Mouse (Mus musculus) CD4-positive, CD25-positive, alpha-beta regulatory T cell, adult 4 months (primary cell): Measurements from ENCODE around the gene Naa15. TPM values are rescaled to one million over a fixed set of nuclear protein-coding genes. Genes with fewer than 3 reads are reported as not detected.
A peak's percentile ranks its signal among the peaks of the same experiment; 100 is the strongest.
"Not testable (repeated sequence)": the region's sequence is repeated elsewhere in the genome, so short reads cannot be mapped to it uniquely, and the experiment has no call there.

ENCODE experiments used
- ATAC-seq: one replicate; pipeline ENCODE4 v1.8.0; 2017
- polyA plus RNA-seq, 2 experiments: library from polyadenylated mRNA; unstranded; fragments of 100-300 nt; shearing (Covaris generic); gene quantifications; one replicate each; pipeline ENCODE4 v1.2.1; 2017

The Naa15 gene
- polyA plus RNA-seq, 2 experiments from 2014 or later, result 18.4 to 30.4 TPM

- ATAC-seq, result no peak
Observed at GRCm38 (mm10) chr3:51394881-51395280, 20.1 kb upstream of the Naa15 start.

- ATAC-seq, result no peak
Observed at GRCm38 (mm10) chr3:51395461-51396145, 19.3 kb upstream of the Naa15 start.

GRCm38 (mm10) chr3:51396219-51397068, 18.5 kb upstream of the Naa15 start, which contains the start of gene Mgarp:
TSS of gene Mgarp (minus strand) at chr3:51396738.
- peak; percentile 82 for ATAC-seq

- ATAC-seq, result no peak
Observed at GRCm38 (mm10) chr3:51397700-51398299, 17.1 kb upstream of the Naa15 start.

DNA sequence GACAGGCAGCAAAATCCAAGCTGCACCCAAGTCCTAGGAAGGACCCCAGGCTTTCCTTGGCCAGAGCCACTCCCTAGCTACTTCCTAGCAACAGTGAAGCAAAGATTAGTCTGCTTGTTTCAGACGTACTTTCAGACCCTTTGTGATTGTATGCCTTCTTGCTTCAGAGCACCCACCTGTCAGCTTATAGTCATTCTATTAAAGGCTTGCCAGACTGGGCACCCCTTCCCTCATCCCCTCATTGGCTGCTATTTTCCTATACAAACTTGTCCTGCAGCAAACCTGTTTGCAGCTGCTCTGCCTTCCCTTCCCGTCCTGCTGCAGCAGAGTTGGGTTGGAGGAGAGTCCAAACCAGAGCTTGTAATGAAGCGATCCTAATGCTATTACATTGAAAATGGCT, 16.3 kb upstream of the Naa15 start:
- ATAC-seq, result no peak

GRCm38 (mm10) chr3:51399531-51399930, 15.4 kb upstream of the Naa15 start:
- no peak for ATAC-seq

GRCm38 (mm10) chr3:51400682-51401081, 14.3 kb upstream of the Naa15 start:
- ATAC-seq, result no peak

DNA sequence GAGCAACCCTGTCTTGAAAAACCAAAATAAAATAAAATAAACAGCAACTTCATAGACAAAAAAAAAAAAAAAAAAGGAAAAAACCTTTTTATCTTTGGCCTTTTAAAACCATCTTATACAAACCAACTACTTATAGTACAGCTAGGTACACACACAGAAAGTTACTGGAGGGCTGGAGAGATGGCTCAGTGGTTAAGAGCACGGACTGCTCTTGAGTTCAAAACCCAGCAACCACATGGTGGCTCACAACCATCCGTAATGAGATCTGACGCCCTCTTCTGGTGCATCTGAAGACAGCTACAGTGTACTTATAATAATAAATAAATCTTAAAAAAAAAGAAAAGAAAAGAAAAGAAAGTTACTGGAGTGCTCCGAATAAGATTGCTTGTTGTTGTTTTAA, 12.9 kb upstream of the Naa15 start:
- not testable (repeated sequence) for ATAC-seq

- ATAC-seq, result no peak
Observed at GRCm38 (mm10) chr3:51402628-51403027, 12.3 kb upstream of the Naa15 start.

DNA sequence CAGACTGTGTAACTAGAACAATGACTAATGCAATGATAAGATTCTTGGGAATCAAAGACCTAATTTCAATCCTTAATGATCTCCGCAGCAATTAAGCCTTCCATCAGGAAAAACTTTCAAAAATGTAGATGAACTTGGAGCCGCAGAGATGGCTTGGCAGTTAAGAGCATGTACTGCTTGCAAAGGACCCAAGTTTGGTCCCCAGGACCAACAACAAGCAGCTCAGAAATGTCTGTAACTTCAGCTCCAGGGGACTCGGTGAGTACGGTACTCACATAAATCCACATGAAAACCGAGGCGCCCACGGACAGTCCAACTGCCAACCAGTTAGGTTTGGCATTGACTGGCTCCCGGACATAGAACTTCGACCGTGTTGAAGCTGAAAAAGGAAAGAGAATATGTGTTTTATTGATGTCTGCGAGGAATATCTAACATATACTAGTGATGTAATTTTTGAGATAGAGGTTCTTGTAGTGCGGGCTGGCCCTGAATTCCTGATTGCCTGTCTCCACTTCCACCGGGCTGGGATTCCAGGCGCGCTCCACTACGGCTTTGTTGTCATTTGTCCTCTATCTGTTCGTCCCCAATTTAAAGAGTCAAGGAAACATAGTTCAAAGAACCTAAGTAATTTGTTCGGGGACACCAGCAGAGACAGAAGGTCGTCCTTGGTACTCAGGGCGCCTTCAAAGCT, 6.9 kb upstream of the Naa15 start:
- ATAC-seq, result peak; percentile 25

- ATAC-seq, result peak; percentile 96
Observed at GRCm38 (mm10) chr3:51408561-51409183, 6.3 kb upstream of the Naa15 start, which contains the start of gene Ndufc1. TSS of gene Ndufc1 (minus strand) at chr3:51408988.

- ATAC-seq, result no peak
Observed at GRCm38 (mm10) chr3:51412457-51412856, 2.5 kb upstream of the Naa15 start.

GRCm38 (mm10) chr3:51413276-51413675, 1.7 kb upstream of the Naa15 start:
- no peak for ATAC-seq

- peak; percentile 38 for ATAC-seq
Observed at GRCm38 (mm10) chr3:51416073-51416363, 1.1 kb downstream of the Naa15 start.

DNA sequence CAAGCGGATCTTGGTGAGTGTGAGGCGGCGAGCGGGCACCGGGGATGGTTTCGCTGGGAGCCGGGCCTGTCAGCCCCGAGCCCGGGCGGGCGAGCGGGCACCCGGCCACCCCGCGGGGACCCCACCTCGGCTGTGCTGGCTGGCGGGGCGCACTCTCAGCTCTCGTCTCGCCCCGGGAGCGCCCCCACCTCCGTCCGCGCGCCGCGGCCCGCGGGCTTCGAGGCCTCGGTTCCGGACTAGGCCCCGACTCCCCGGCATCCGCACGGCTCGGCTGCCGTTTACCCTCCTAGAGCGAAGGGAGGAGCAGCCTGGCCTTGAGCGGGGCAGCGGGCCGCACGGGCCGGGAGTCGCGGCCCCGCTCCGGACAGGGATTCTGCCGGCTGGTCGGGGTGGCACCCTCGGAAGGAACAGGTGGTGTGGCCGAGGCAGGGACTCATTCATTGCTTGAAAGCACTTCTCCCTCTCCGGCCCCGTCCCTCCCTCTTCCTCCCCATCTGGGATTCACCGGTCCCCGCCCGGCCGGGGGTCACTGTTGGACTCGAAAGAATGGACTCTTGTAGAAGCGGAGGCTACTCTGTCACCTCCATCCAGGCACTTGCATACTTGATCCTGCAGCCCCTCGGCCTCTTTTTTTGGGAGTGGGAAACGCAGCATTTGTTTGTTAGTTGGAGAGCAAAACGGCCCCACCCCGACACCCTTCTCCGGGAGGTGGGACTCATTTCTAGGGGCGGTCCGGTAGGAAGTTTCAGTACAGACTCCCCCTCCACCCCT, 1.6 kb downstream of the Naa15 start:
- ATAC-seq, result peak; percentile 48

DNA sequence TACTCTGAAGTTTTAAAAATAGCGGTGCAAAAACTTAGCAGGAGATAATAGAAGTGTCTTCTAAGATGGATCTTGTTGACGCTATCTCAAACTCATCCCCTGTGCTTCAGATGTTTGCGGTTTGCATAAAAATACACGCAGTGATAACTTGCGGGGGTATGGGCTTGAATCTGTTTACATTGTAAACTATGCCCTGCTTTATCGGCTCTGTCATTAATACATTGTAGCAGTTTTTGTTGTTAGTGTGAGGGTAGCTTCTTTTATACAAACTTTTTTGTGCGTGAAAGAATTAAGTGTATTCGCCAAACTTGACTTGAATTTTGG, 2.1 kb downstream of the Naa15 start:
- ATAC-seq, result no peak

DNA sequence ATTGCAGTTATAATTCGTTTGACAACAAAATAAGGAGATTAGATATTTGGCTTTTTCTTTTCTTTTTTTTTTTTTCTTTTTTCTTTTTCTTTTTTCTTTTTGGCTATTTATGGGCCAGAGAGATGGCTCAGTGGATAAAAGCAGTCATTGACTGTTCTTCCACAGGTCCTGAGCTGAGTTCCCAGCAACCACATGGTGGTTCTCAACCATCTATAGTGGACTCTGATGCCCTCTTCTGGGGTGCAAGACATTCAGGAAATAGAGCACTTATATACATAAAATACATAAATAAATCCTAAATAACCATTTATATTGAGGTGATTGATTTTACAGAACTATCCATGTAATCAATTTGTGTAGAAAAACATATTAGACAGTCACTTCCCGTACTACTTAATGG, 2.5 kb downstream of the Naa15 start:
- ATAC-seq, result no peak

GRCm38 (mm10) chr3:51417966-51418365, 3.0 kb downstream of the Naa15 start:
- ATAC-seq, result no peak

DNA sequence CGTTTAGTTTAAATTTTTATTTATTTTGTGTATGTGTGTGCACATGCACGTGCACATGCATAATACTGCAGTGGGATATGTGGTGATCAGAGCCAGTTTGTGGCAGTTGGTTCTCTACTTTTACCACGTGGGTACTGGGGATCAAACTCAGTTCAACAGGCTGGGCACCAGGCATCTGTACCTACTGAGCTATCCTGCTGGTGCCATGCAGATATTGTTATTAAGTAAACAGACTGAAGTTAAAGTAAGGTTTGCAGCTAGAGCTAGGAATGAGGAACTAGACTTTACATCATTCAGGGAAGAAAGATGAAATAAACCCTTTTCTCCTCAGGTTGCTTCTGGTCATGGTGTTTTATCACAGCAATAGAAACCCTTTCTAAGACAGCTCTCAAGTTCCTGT, 7.0 kb downstream of the Naa15 start:
- ATAC-seq, result no peak

DNA sequence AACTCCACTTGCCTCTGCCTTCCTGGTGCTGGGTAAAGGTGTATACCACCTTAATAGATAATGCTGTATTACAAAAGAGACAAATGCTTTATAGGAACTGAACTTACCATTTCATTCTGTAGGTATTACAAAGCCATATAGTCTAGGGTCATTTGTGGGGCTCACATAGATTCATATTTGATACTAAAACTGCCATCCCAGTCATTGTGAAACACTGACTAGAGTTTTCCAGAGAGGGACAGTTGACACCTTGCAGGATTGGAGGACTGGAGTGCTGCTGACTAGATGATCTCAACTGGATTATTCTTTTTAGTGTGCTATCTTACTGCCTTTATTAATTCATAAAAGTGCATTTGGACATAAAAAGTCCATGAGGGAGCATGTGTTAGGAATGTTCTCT, 10.4 kb downstream of the Naa15 start:
- ATAC-seq, result no peak

- not testable (repeated sequence) for ATAC-seq
Observed at GRCm38 (mm10) chr3:51434364-51434763, 19.4 kb downstream of the Naa15 start.
